Mouse (Mus musculus) forebrain, embryonic 11.5 days (tissue): ENCODE measurements at regions not wholly inside any gene's neighbourhood (a gene's known extent, or its start where the extent isn't known, plus 50 kb on each side); places are given as distances from the start of the nearest gene placed in this dataset.

Experiments
- ATAC-seq: fragments of 200-750 bp; cut with Nextera tagmentation; replicated peaks from 2 replicates; pipeline ENCODE4 v1.8.0; 2017; ENCODE audit warnings: moderate TSS enrichment; ENCODE audit not compliant: low FRiP score
- DNase-seq: peaks from one replicate; pipeline ENCODE4 v3.0.0-alpha.2; 2017; ENCODE audit warnings: low spot score
- H3K27ac ChIP-seq: fragments of 300-500 bp; sonication (generic); 2 replicates; pipeline ENCODE4 v1.5.1; 2014; ENCODE audit warnings: low read depth, low read length
- H3K27me3 ChIP-seq: fragments of 300-500 bp; sonication (generic); 2 replicates; pipeline ENCODE4 v1.6.1; 2014; ENCODE audit warnings: mild to moderate bottlenecking, low read length, mixed read lengths; ENCODE audit not compliant: control insufficient read depth, insufficient read depth
- H3K36me3 ChIP-seq: fragments of 300-500 bp; sonication (generic); 2 replicates; pipeline ENCODE4 v1.6.1; 2014; ENCODE audit warnings: mild to moderate bottlenecking, low read length, moderate library complexity, mixed read lengths; ENCODE audit not compliant: control insufficient read depth, insufficient read depth
- H3K4me1 ChIP-seq: fragments of 300-500 bp; sonication (generic); replicated peaks from 2 replicates; pipeline ENCODE4 v1.6.1; 2014; ENCODE audit warnings: low read length, mixed read lengths; ENCODE audit not compliant: control insufficient read depth, insufficient read depth
- H3K4me2 ChIP-seq: fragments of 300-500 bp; sonication (generic); 2 replicates; pipeline ENCODE4 v1.6.1; 2014; ENCODE audit warnings: low read depth, mild to moderate bottlenecking, low read length, moderate library complexity, mixed read lengths; ENCODE audit not compliant: severe bottlenecking
- H3K4me3 ChIP-seq: fragments of 300-500 bp; sonication (generic); 2 replicates; pipeline ENCODE4 v1.5.1; 2014; ENCODE audit warnings: low read depth, low read length
- H3K9ac ChIP-seq: fragments of 300-500 bp; sonication (generic); 2 replicates; pipeline ENCODE4 v1.6.1; 2014; ENCODE audit warnings: low read length
- H3K9me3 ChIP-seq: fragments of 300-500 bp; sonication (generic); 2 replicates; pipeline ENCODE4 v1.6.1; 2016; ENCODE audit warnings: low read length, mixed read lengths; ENCODE audit not compliant: control insufficient read depth
- WGBS: fragments of 180-500 bp; shearing (Covaris S2); extraction: QIAGEN DNeasy Blood & Tissue Kit; methylation state at CpG from one replicate; pipeline ENCODE4 v1.1.7; 2014; 5-methylcytosine and 5-hydroxymethylcytosine counted together

GRCm38 (mm10) chr1:50806821-50807220 is 93.6 kb upstream of the Tmeff2 start:
- Histone ChIP-seq H3K4me1 (no peaks in the 10 kb centered on the region), H3K4me2 (no peak overlapping the region), H3K9me3 (no peaks in the 10 kb centered on the region), H3K4me3 (no peak overlapping the region), H3K9ac (no peak overlapping the region), H3K27ac (no peak overlapping the region), H3K27me3 (no peaks in the 10 kb centered on the region), H3K36me3 (no peaks in the 10 kb centered on the region)
- DNase-seq (no peak), ATAC-seq (no peak)
- WGBS, result 80% methylated on average over 1 of the region's 1 CpGs

GRCm38 (mm10) chr1:50831663-50832062 is 68.8 kb upstream of the Tmeff2 start:
- Histone ChIP-seq H3K36me3 (no peaks in the 10 kb centered on the region), H3K4me3 (no peak overlapping the region), H3K4me1 (no peaks in the 10 kb centered on the region), H3K27me3 (no peaks in the 10 kb centered on the region), H3K27ac (no peak overlapping the region), H3K4me2 (no peak overlapping the region), H3K9me3 (no peaks in the 10 kb centered on the region), H3K9ac (no peak overlapping the region)
- no peak for ATAC-seq
- no peak for DNase-seq
- WGBS, result 63% methylated on average over 1 of the region's 1 CpGs

- WGBS, result 93% methylated on average over 6 of the region's 6 CpGs
- Histone ChIP-seq H3K27me3 (no peaks in the 10 kb centered on the region), H3K36me3 (no peaks in the 10 kb centered on the region), H3K27ac (no peak overlapping the region), H3K4me2 (no peak overlapping the region), H3K9me3 (no peaks in the 10 kb centered on the region), H3K4me1 (no peaks in the 10 kb centered on the region), H3K4me3 (no peak overlapping the region), H3K9ac (no peak overlapping the region)
- ATAC-seq (no peak), DNase-seq (no peak)
Measured at GRCm38 (mm10) chr1:50836123-50836522, 64.3 kb upstream of the Tmeff2 start.

GRCm38 (mm10) chr1:50847156-50847555 is 53.3 kb upstream of the Tmeff2 start:
- Histone ChIP-seq H3K9me3 (no peaks in the 10 kb centered on the region), H3K9ac (no peak overlapping the region), H3K27ac (no peak overlapping the region), H3K27me3 (no peaks in the 10 kb centered on the region), H3K4me3 (no peak overlapping the region), H3K4me1 (no peaks in the 10 kb centered on the region), H3K36me3 (no peaks in the 10 kb centered on the region), H3K4me2 (no peak overlapping the region)
- ATAC-seq, result no peak
- 86% methylated on average over 1 of the region's 1 CpGs for WGBS
- DNase-seq, result no peak
